Mouse (Mus musculus) neutrophil, adult 5-6 weeks (primary cell): Measurements from ENCODE around the gene Foxf2. TPM values are rescaled to one million over a fixed set of nuclear protein-coding genes. Genes with fewer than 3 reads are reported as not detected.

Experiments used
- ATAC-seq: fragments of 151-379, 151-347 bp; 2 replicates; pipeline ENCODE4 v1.8.0; 2017; ENCODE audit warnings: mild to moderate bottlenecking, moderate TSS enrichment; ENCODE audit not compliant: insufficient number of reproducible peaks, poor library complexity, low FRiP score, severe bottlenecking; ENCODE audit errors: extremely low read depth
- total RNA-seq: library from RNA; stranded (forward); fragments of 200-1000 nt; gene quantifications from 2 replicates; pipeline ENCODE4 v1.2.3, GENCODE M21; 2017

Gene Foxf2
- not detected in 2 replicates for total RNA-seq

GRCm38 (mm10) chr13:31625333-31626101 is at the start of gene Foxf2:
Gene Foxf2, plus strand, starts transcription at chr13:31625816.
- no peak for ATAC-seq

GRCm38 (mm10) chr13:31576696-31577095 is 48.9 kb upstream of the Foxf2 start:
- ATAC-seq, result no peak

GRCm38 (mm10) chr13:31577576-31577975 is 48.0 kb upstream of the Foxf2 start:
- no peak for ATAC-seq

- no peak for ATAC-seq
Measured at GRCm38 (mm10) chr13:31578389-31578788, 47.2 kb upstream of the Foxf2 start.

- no peak for ATAC-seq
Measured at GRCm38 (mm10) chr13:31579866-31580265, 45.8 kb upstream of the Foxf2 start.

GRCm38 (mm10) chr13:31587341-31587740 is 38.3 kb upstream of the Foxf2 start:
- ATAC-seq, result no peak

- no peak for ATAC-seq
Measured at GRCm38 (mm10) chr13:31599576-31599975, 26.0 kb upstream of the Foxf2 start.

GRCm38 (mm10) chr13:31603964-31604363 is 21.7 kb upstream of the Foxf2 start:
- no peak for ATAC-seq

- no peak for ATAC-seq
Measured at GRCm38 (mm10) chr13:31614724-31615465, 10.7 kb upstream of the Foxf2 start.

- no peak for ATAC-seq
Measured at GRCm38 (mm10) chr13:31615561-31616165, 10.0 kb upstream of the Foxf2 start.

- ATAC-seq, result no peak
Measured at GRCm38 (mm10) chr13:31618001-31618400, 7.6 kb upstream of the Foxf2 start.

GRCm38 (mm10) chr13:31618416-31618815 is 7.2 kb upstream of the Foxf2 start:
- no peak for ATAC-seq

- no peak for ATAC-seq
Measured at GRCm38 (mm10) chr13:31618919-31619655, 6.5 kb upstream of the Foxf2 start.

GRCm38 (mm10) chr13:31619826-31620498 is 5.7 kb upstream of the Foxf2 start:
- ATAC-seq, result no peak

GRCm38 (mm10) chr13:31620499-31620847 is 5.1 kb upstream of the Foxf2 start:
- no peak for ATAC-seq

GRCm38 (mm10) chr13:31620937-31621336 is 4.7 kb upstream of the Foxf2 start:
- ATAC-seq, result no peak

- ATAC-seq, result no peak
Measured at GRCm38 (mm10) chr13:31621741-31622140, 3.9 kb upstream of the Foxf2 start.

- ATAC-seq, result no peak
Measured at GRCm38 (mm10) chr13:31622371-31622770, 3.2 kb upstream of the Foxf2 start.

GRCm38 (mm10) chr13:31623291-31623690 is 2.3 kb upstream of the Foxf2 start:
- ATAC-seq, result no peak
